Mouse (Mus musculus) G1E (cell line): Measurements from ENCODE around the gene Pou5f1.

ENCODE experiments used
- GATA1 ChIP-seq: IDR thresholded peaks from 2 replicates; pipeline ENCODE4 v1.6.1; 2012; ENCODE audit warnings: borderline replicate concordance, low read length, inconsistent platforms, mixed read lengths
- TAL1 ChIP-seq: conservative IDR thresholded peaks from 2 replicates; pipeline ENCODE4 v1.6.1; 2012; ENCODE audit warnings: low read depth, low read length, inconsistent platforms, mixed read lengths

- TF ChIP-seq TAL1 (no peak), GATA1 (no peak)
Observed at GRCm38 (mm10) chr17:35534343-35534742, 28.5 kb downstream of the Pou5f1 start.
